Mouse (Mus musculus): ENCODE data around the gene Trp73. TPM values are rescaled to one million over a fixed set of nuclear protein-coding genes. Genes with fewer than 3 reads are reported as not detected.

Gene Trp73
- polyA plus RNA-seq, 1 experiment from 2014 or later: not detected

DNA sequence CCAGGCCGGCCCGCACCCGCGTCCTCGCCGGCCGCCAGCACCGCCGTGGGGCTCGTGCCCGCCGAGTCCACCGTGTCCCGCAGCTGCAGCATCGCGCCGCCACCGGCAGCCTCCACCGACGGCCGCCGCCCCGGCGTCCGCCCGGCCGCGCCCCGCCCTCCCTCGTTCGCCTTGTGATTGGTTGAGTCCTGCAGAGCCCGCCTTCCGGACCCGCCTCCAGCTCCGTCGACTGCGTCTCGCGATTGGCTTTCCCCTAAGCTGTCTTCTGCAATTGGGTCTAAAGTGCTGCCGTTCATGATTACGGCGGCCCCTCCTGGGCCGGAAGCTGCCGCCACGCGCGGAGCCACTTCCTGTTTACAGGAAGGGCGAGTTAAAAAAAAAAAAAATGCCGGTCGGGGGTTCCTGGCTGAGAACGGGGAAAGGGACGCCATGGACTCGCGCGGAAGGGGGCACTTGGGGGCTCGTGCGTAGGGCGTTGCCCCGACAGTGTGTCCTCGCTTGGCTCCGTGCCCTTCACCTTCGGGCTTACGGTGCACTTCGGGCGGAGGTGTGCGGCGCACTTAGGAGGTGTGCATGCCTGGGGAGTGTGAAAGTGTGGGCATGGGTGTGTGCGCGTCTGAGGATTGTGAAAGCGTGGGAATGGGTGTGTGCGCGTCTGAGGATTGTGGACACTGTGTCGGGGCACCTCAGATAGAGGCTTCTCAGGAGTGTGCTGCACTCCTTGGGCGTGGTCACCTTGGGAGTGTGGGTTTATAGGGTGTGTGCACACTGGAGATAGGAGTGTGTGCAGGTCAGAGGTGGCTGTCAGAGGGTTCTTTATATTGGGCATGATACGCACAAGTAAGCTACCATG, 20.8 kb upstream of the Trp73 start, which contains the start of gene Tprgl:
TSS of gene Tprgl (minus strand) at position 129 of the 853 bp plus-strand sequence.
- H3K4me1 ChIP-seq (ENCODE audit: insufficient read depth): peaks cover 20% of the 10 kb centered on the region
- ATAC-seq: peak; percentile 91
- under 1% methylated on average over 73 of the region's 75 CpGs for WGBS (ENCODE audit: insufficient replicate concordance)

DNA sequence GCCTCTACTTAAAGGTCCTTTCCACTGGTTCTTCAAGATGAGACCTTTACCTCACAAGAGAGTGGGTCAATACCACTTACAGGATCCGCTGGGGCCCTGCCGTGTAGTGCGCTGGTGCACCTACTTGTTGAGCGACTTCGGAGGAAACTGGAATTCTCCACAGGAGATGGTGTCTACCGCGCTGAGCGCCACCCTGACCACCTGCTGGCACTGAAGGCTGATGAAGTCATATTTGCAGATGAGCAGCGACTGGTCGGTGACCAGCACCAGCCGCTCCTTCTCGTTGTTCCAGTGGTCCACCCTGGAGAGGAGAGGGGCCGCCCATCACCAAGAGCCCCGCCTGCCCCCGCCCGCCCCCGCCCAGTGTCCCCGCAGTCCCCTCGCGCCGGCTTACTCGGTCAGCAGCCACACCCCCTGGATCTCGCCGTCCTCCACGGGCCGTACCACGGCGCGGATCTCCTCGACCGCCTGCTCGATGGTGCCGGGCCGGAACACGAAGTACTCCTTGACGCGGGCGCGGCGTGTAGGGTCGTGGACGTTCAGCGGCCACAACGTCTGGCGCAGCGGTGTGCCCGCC, 20.0 kb upstream of the Trp73 start:
- Histone ChIP-seq H3K9me3 (ENCODE audit: low read length) (no peaks in the 10 kb centered on the region), H3K4me3 (ENCODE audit: low read depth, low read length) (peak overlapping the region; percentile 70), H3K27ac (ENCODE audit: low read depth) (peak overlapping the region; percentile 97), H3K9ac (replicated peaks) (peak overlapping the region; percentile 83), H3K4me1 (ENCODE audit: insufficient read depth) (peaks cover 20% of the 10 kb centered on the region), H3K36me3 (replicated peaks; ENCODE audit: insufficient read depth, low read length) (peaks cover 37% of the 10 kb centered on the region), H3K4me2 (ENCODE audit: low read depth, low read length) (peak overlapping the region; percentile 80), H3K27me3 (ENCODE audit: insufficient read depth, low read length) (no peaks in the 10 kb centered on the region)
- DNase-seq (no peak), ATAC-seq (peak; percentile 22)
- WGBS (ENCODE audit: insufficient replicate concordance): 1% methylated on average over 46 of the region's 47 CpGs
- TF ChIP-seq EP300 (IDR thresholded peaks at IDR 0.05; ENCODE audit: low read depth): no peak
- no peak for TF ChIP-seq CTCF (IDR thresholded peaks at IDR 0.05; ENCODE audit: low read depth)

More for the DNA sequence above, 20.8 kb upstream of the Trp73 start, which contains the start of gene Tprgl:
- peak; percentile 71; the same call in 1 of the 2 replicates for TF ChIP-seq EP300 (IDR thresholded peaks at IDR 0.05; ENCODE audit: low read depth)
- no peak for TF ChIP-seq CTCF (IDR thresholded peaks at IDR 0.05; ENCODE audit: low read depth)
- peak; percentile 98 for DNase-seq
- Histone ChIP-seq H3K4me3 (ENCODE audit: low read depth, low read length) (peak within 1 kb of the TSS; percentile 70), H3K27ac (ENCODE audit: low read depth) (peak within 1 kb of the TSS; percentile 97), H3K9ac (replicated peaks) (peak within 1 kb of the TSS; percentile 87), H3K36me3 (replicated peaks; ENCODE audit: insufficient read depth, low read length) (peaks cover 32% of the 10 kb centered on the region), H3K9me3 (ENCODE audit: low read length) (no peaks in the 10 kb centered on the region), H3K4me2 (ENCODE audit: low read depth, low read length) (peak within 1 kb of the TSS; percentile 80), H3K27me3 (ENCODE audit: insufficient read depth, low read length) (no peaks in the 10 kb centered on the region)

DNA sequence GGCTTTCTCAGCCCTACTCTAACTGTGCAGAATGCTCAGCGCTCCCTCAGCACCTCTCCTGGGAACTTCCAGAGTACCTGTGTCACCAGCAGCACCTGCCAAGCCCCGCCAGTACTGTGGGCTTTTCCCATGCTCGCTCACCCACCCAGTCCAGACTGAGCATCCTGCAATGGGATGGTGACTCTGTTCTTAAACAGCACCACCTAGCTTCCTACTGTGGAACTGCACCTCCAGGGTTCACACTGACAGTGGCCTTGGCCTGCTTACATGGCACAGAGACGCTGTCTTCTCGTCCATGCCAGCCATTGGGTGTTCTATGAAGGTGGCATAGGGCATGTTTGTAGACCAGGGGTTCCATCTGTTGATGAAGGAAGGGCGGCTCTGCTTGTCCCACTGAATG, 19.0 kb upstream of the Trp73 start:
- H3K4me2 ChIP-seq (ENCODE audit: low read depth, low read length): peak overlapping the region; percentile 80
- H3K27me3 ChIP-seq (ENCODE audit: insufficient read depth, low read length): no peaks in the 10 kb centered on the region
- ATAC-seq (peak; percentile 5), DNase-seq (peak; percentile 90)
- 21% methylated on average over 6 of the region's 6 CpGs for WGBS (ENCODE audit: insufficient replicate concordance)
- H3K4me1 ChIP-seq (ENCODE audit: insufficient read depth): peaks cover 20% of the 10 kb centered on the region
- H3K9ac ChIP-seq (replicated peaks): peak overlapping the region; percentile 83
- peaks cover 37% of the 10 kb centered on the region for H3K36me3 ChIP-seq (replicated peaks; ENCODE audit: insufficient read depth, low read length)
- H3K4me3 ChIP-seq (ENCODE audit: low read depth, low read length): peak overlapping the region; percentile 70
- no peak for TF ChIP-seq EP300 (IDR thresholded peaks at IDR 0.05; ENCODE audit: low read depth)
- peak; percentile 100 for TF ChIP-seq CTCF (IDR thresholded peaks at IDR 0.05; ENCODE audit: low read depth)
- H3K27ac ChIP-seq (ENCODE audit: low read depth): peak overlapping the region; percentile 97
- no peaks in the 10 kb centered on the region for H3K9me3 ChIP-seq (ENCODE audit: low read length)

DNA sequence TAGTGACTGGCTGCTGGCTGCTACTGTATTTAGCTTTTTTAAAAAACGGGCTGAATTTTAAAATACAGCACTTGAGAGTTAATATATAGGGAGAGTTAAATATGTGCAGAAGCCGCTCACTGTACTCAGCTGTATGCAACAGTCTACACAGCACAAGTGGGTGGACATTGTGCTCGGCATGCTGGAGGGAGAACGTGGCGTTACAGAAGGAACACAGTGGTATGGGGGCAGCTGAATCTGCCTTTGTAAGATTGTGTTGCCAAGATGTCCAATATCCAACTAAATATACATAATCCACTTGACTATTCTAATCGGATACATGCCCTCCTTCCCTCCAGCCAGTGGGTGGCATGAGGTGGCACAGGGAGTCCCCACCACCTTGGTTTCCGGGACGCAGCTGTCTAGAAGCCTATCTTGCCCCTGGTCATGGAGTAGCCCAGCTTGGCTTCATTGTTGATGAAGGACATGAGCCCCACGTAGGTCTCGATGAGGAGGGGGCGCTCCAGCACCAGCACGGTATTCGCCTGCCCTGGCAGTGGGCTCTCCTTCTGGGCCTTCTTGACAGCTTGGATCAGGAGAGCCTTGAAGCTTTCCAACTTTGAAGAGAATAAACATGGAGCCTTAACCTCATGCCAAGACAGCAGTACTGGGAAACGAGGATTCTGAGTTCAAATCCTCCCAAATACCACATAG, 18.1 kb upstream of the Trp73 start:
- no peak for ATAC-seq
- H3K9ac ChIP-seq (replicated peaks): no peak overlapping the region
- WGBS (ENCODE audit: insufficient replicate concordance): 88% methylated on average over 14 of the region's 14 CpGs

DNA sequence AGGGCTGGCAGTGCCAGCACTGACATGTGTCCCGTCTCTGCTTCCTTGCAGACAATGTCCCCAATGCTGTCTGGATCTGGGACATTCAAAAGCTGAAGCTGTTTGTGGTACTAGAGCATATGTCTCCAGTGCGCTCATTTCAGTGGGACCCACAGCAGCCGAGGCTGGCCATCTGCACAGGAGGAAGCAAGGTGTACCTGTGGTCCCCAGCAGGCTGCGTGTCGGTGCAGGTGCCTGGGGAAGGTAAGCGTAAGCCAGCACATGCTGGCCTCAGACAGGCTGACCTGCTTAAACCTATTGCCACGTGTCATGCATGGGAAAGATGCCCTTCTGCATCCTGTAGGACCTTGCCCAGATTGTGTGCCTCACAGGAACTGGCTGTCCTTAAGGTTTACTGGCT, 16.0 kb upstream of the Trp73 start:
- TF ChIP-seq EP300 (IDR thresholded peaks at IDR 0.05; ENCODE audit: low read depth) (no peak), CTCF (IDR thresholded peaks at IDR 0.05; ENCODE audit: low read depth) (no peak)
- no peak overlapping the region for H3K4me3 ChIP-seq (ENCODE audit: low read depth, low read length)
- no peak overlapping the region for H3K4me2 ChIP-seq (ENCODE audit: low read depth, low read length)
- peaks cover 49% of the 10 kb centered on the region for H3K36me3 ChIP-seq (replicated peaks; ENCODE audit: insufficient read depth, low read length)
- H3K27ac ChIP-seq (ENCODE audit: low read depth): no peak overlapping the region
- DNase-seq: no peak
- H3K9ac ChIP-seq (replicated peaks): no peak overlapping the region
- peaks cover 8% of the 10 kb centered on the region; the same call in 1 of the 2 replicates for H3K4me1 ChIP-seq (ENCODE audit: insufficient read depth)
- no peak for ATAC-seq
- no peaks in the 10 kb centered on the region for H3K9me3 ChIP-seq (ENCODE audit: low read length)
- H3K27me3 ChIP-seq (ENCODE audit: insufficient read depth, low read length): no peaks in the 10 kb centered on the region
- WGBS (ENCODE audit: insufficient replicate concordance): 80% methylated on average over 7 of the region's 7 CpGs

More for the DNA sequence above, 18.1 kb upstream of the Trp73 start:
- Histone ChIP-seq H3K4me2 (ENCODE audit: low read depth, low read length) (no peak overlapping the region), H3K9me3 (ENCODE audit: low read length) (no peaks in the 10 kb centered on the region), H3K4me3 (ENCODE audit: low read depth, low read length) (no peak overlapping the region), H3K36me3 (replicated peaks; ENCODE audit: insufficient read depth, low read length) (peaks cover 37% of the 10 kb centered on the region), H3K27ac (ENCODE audit: low read depth) (no peak overlapping the region), H3K4me1 (ENCODE audit: insufficient read depth) (peaks cover 20% of the 10 kb centered on the region), H3K27me3 (ENCODE audit: insufficient read depth, low read length) (no peaks in the 10 kb centered on the region)
- no peak for DNase-seq
- TF ChIP-seq EP300 (IDR thresholded peaks at IDR 0.05; ENCODE audit: low read depth): no peak
- no peak for TF ChIP-seq CTCF (IDR thresholded peaks at IDR 0.05; ENCODE audit: low read depth)

DNA sequence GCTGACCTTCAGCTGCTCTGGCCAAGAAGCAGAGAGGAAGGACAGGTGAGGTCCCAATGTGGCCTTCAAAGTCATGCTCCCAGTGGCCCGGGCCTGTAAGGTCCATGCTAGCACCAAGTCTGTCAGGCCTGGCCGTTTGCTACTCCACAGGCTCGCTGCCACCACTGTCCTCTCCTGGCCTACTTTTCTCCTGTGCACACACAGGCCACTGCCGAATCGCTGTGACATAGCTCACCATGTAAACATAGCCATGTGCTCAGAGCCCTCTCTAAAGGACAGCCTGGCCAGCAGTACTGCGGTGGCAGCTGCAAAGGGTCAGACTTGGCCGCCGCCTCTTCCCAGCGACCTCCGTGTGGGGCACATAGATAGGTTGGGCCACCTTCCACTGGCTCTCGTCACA, 14.1 kb upstream of the Trp73 start:
- Histone ChIP-seq H3K36me3 (replicated peaks; ENCODE audit: insufficient read depth, low read length) (peaks cover 56% of the 10 kb centered on the region), H3K27me3 (ENCODE audit: insufficient read depth, low read length) (no peaks in the 10 kb centered on the region), H3K27ac (ENCODE audit: low read depth) (peak overlapping the region; percentile 59), H3K4me3 (ENCODE audit: low read depth, low read length) (no peak overlapping the region), H3K4me1 (ENCODE audit: insufficient read depth) (0 out of 2 replicates have a peak, but pooled peaks cover 3% of the 10 kb centered on the region), H3K9me3 (ENCODE audit: low read length) (no peaks in the 10 kb centered on the region), H3K4me2 (ENCODE audit: low read depth, low read length) (no peak overlapping the region), H3K9ac (replicated peaks) (no peak overlapping the region)
- peak; percentile 42 for DNase-seq
- peak; percentile 79 for ATAC-seq
- TF ChIP-seq CTCF (IDR thresholded peaks at IDR 0.05; ENCODE audit: low read depth) (no peak), EP300 (IDR thresholded peaks at IDR 0.05; ENCODE audit: low read depth) (no peak)
- WGBS (ENCODE audit: insufficient replicate concordance): 69% methylated on average over 11 of the region's 11 CpGs
